13 mouse cellular contexts compared by ENCODE assay signal in the genomic region with DNA sequence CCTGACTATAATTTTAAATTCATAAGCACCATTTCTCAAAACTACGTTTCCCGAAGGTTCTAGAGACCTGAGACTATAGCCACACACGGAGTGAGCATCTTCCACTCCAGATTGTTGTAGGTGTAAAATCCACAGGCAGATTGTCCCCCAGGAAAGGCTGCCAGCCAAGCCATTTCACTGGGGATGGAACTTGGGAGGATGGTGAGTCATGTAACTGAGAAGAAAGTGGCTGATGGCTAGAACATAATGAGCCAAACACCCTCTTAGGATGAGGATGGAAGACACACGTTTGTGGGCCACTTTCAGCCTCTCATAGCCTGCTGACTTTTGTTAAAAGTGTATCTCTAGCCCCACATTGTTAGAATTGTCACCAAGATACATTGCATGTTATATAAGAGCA.
DNase-seq lines count a peak whose midpoint lies in the region; TF ChIP-seq lines count a peak whose summit lies in the region.
"Had no signal": no experiment of that assay in that cellular context is flagged by ENCODE, and none has a peak within 500 bp of the region (broad histone marks: within the 10 kb centered on the region; RNA-seq: fewer than 3 reads in every experiment).

No protein-coding gene starts in this region.

- TF ChIP-seq CTCF in kidney, adult 2 months (conservative IDR thresholded peaks at IDR 0.05; ENCODE audit: insufficient read depth, insufficient read length, low read depth, low read length) = no peak

- no peak for TF ChIP-seq POLR2A in kidney, adult 2 months (IDR thresholded peaks at IDR 0.05; ENCODE audit: low read depth, low read length)

- peak; percentile 66 for DNase-seq in left cerebral cortex, adult 11 months (ENCODE audit: low spot score)
- DNase-seq in left cerebral cortex, postnatal 4 days = no peak
- peak; percentile 73 to 84 for DNase-seq in layer of hippocampus, adult 18-20 months (ENCODE audit: low spot score in 2 of 2)
- peak; percentile 59 to 90 for DNase-seq in left cerebral cortex, adult 9 months (ENCODE audit: low spot score in 2 of 2)
- peak; percentile 93 for DNase-seq in telencephalon, adult 2 months (ENCODE audit: low read depth, low spot score)
- DNase-seq in kidney, adult 2 months = no peak
- DNase-seq in adrenal gland, postnatal 36 days = no peak
- no peak for DNase-seq in retina, postnatal 1 day
- DNase-seq: heart, postnatal 4 days; kidney, adult 18-20 months; thymus, postnatal 14 days had no signal

- intact Hi-C loops in left cerebral cortex, postnatal 4 days (cut with DNase I) = no loop called here

- no peak overlapping the region for H3K4me3 ChIP-seq in kidney, adult 2 months (ENCODE audit: insufficient read depth, low read depth, low read length)
- H3K4me3 ChIP-seq: embryonic facial prominence, embryonic 10.5 days had no signal

- no peaks in the 10 kb centered on the region for H3K36me3 ChIP-seq in kidney, adult 2 months (ENCODE audit: control insufficient read depth, insufficient read depth, low read length)
- H3K36me3 ChIP-seq: embryonic facial prominence, embryonic 10.5 days; G1E had no signal

- no peak overlapping the region for H3K27ac ChIP-seq in kidney, adult 2 months (ENCODE audit: insufficient read depth, low read depth, low read length)
- H3K27ac ChIP-seq: embryonic facial prominence, embryonic 10.5 days had no signal

- H3K4me1 ChIP-seq in kidney, adult 2 months (ENCODE audit: control insufficient read depth, insufficient read depth, low read length) = no peaks in the 10 kb centered on the region
- H3K4me1 ChIP-seq: embryonic facial prominence, embryonic 10.5 days had no signal

- no peaks in the 10 kb centered on the region for H3K27me3 ChIP-seq in kidney, adult 2 months (replicated peaks; ENCODE audit: control insufficient read depth, insufficient read depth, low read length)

- WGBS in kidney, adult 2 months = 86% methylated on average over 4 of the region's 4 CpGs

Comparison
In these comparisons a context has a peak if more than half of its experiments do, and no peak if none do; other contexts are left out.
1. DNase-seq: peak in left cerebral cortex, adult 11 months (single experiment), layer of hippocampus, adult 18-20 months (2 of 2), left cerebral cortex, adult 9 months (2 of 2) and telencephalon, adult 2 months (single experiment); none in left cerebral cortex, postnatal 4 days (single experiment), kidney, adult 2 months (single experiment), adrenal gland, postnatal 36 days (0 of 2) and retina, postnatal 1 day (single experiment).